Mouse (Mus musculus) hindlimb bud, embryonic 11.5 days (tissue): ENCODE measurements around the gene Pcnx2.

Experiments
- DNase-seq: peaks from one replicate; pipeline ENCODE4 v3.0.0-alpha.2; 2012; ENCODE audit warnings: low read depth, low spot score; ENCODE audit errors: extremely low spot score

Pcnx2 gene

GRCm38 (mm10) chr8:125901167-125901566, 3.0 kb upstream of the Pcnx2 start:
- DNase-seq: no peak

- peak; percentile 50 for DNase-seq
These were observed 782 bp upstream of the Pcnx2 start for GRCm38 (mm10) chr8:125898899-125899298.

- no peak for DNase-seq
These were observed 729 bp downstream of the Pcnx2 start for GRCm38 (mm10) chr8:125897388-125897787.

GRCm38 (mm10) chr8:125889920-125890319, 8.2 kb downstream of the Pcnx2 start:
- DNase-seq: no peak

GRCm38 (mm10) chr8:125887549-125887948, 10.6 kb downstream of the Pcnx2 start:
- DNase-seq: no peak

- DNase-seq: no peak
These were observed 17.7 kb downstream of the Pcnx2 start for GRCm38 (mm10) chr8:125880447-125880846.

DNA sequence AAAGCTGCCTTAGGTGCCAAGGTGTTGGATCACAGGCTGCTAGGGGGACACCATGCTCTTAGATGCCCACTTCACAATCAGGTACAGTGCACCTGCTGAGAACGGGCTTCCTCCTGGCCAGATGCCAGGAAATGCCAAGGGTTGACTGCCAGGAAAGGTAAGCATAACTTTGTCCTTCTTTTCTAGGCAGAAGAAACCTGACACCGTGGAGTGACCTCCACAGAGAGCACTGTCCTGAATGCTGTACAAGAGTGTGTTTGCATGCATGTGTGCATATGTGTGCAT, 24.9 kb downstream of the Pcnx2 start:
- no peak for DNase-seq

- DNase-seq: no peak
These were observed 25.4 kb downstream of the Pcnx2 start for GRCm38 (mm10) chr8:125872501-125873249.

GRCm38 (mm10) chr8:125870821-125871321, 27.2 kb downstream of the Pcnx2 start:
- DNase-seq: no peak

GRCm38 (mm10) chr8:125870179-125870702, 27.9 kb downstream of the Pcnx2 start:
- no peak for DNase-seq

DNA sequence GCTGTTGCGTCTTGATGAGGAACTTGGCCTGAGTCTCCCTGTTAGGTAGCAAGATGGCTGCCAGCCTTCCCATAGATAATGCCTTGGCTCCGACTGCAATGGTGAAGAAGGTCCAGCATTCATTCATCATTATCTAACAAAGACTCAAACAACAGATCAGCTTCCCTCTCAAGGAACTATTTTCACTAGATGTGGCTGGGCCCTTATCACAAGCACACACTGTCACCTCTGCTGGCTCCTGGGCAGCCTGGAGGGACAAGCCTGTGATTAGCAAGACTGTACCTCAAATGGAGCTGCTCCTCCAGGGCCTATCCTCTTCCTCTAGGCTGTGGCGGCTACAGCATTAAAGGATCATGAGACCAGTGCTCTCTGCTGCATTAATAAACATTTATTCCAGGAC, 28.4 kb downstream of the Pcnx2 start:
- DNase-seq: no peak

DNA sequence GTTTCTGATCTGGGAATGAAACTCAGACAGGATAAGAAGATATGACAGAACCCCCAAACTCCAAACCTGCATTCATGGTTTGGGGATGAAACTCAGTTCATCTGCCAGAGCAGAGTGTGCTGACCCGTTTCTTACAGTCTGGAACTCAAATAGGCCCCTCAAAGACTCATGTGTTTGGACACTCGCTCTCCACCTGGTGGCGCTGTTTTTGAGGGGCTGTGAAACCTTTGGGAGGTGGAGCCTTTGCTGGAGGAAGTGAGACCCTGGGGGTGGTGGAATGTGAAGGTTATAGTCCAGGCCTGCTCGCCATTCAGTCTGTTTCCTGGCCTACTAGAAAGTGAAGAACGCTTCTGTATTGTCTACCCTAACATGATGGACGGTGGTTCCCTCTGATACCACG, 29.6 kb downstream of the Pcnx2 start:
- DNase-seq: no peak

GRCm38 (mm10) chr8:125866125-125866524, 32.0 kb downstream of the Pcnx2 start:
- no peak for DNase-seq

DNA sequence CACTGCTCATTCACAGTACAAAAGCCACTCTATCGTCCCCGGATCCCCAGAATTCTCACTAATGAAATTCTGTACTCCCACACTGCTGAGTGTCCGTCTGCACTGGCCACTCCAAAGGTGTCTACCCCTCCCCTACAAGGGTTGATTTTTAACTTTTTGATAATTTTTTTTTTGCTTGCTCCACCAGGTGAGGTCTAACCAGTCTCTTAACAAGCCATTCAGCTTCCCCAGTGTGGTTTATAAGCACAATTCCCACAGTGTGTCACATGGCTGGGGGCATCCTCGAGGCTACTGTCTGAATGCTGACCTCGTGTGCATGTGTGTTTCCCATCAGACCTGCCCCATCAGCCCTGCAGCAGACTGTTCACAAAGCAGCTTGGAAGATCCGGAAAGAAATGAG, 40.9 kb downstream of the Pcnx2 start:
- DNase-seq: no peak

DNA sequence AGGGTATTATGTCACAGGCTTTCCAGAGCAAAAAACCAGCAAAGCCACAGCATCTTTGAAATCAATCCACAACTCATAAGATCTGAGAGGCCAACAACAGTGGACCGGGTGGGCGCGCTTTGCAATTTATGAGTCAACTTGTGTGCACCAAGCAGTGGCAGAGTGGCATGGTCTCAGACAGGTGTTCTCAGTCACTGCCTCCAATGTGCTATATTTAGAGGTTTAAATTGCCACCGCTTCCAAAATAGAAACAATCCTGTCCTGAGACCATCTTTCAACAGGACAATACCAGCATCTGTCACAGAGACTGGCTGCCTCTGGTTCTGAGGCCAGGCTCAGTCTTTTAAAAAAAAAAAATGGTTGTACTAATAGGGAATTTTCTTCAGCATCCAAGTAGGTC, 42.0 kb downstream of the Pcnx2 start:
- DNase-seq: no peak

GRCm38 (mm10) chr8:125854379-125854778, 43.7 kb downstream of the Pcnx2 start:
- DNase-seq: no peak

- no peak for DNase-seq
These were observed 44.8 kb downstream of the Pcnx2 start for GRCm38 (mm10) chr8:125853300-125853699.

DNA sequence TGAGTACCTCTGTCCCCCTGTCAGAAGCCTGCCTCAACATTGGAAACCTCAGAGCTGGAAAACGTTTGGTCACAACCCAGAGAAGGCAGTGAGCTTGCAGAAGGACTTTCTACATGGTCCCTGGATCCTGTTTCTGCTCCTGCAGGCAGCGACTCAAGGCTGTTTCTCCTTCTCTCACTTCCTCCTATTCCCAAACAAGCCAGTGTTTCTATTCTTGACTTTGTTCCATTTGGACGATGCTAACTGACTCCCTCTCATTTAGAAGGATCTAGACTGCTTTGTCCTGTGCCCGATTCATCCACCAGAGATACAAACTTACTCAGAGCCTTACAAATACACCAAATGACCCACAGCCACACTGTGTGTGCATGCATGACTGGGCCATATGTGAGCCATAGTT, 48.9 kb downstream of the Pcnx2 start:
- no peak for DNase-seq

GRCm38 (mm10) chr8:125847842-125848241, 50.3 kb downstream of the Pcnx2 start:
- no peak for DNase-seq

DNA sequence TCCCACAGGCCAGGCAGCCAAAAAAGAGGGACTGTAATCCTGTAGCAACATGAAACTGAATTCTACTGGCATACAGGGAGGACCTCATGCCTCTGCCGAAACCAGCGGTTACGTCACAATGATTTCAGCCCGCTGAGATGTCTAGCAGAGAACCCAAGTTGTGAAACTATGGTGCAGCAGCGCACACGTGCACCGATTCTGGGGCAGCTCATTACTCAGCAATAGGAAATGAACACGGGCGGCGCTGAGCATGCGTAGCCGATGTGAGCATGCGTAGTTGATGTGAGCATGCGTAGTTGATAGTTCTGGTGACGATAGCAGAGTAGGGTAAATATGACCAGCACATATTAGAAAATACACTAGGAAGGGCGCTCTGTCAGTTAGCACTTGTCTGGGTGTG, 52.8 kb downstream of the Pcnx2 start:
- DNase-seq: no peak

GRCm38 (mm10) chr8:125843122-125843836, 54.8 kb downstream of the Pcnx2 start:
- DNase-seq: no peak

DNA sequence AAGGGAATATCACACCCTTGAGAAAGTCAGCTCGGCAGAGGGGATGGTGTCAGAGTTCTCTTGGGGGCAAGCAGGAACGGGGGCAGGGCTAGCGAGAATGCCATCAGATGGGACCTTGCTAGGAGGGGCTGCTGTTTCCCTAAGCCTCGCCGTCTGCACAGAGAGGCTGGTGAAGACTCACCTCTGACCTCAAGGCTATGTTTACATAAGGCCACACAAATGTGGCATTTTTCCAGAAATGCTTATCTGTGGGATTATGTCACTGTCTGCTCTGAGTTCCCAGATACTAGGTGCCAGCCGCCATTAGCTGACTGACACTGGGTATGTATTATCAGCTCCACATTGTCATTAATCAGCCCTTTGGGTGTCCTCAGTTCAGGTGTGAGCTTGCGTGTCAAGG, 56.0 kb downstream of the Pcnx2 start:
- DNase-seq: no peak
